Mouse (Mus musculus): ENCODE measurements around the gene Oosp2.

Oosp2 gene

DNA sequence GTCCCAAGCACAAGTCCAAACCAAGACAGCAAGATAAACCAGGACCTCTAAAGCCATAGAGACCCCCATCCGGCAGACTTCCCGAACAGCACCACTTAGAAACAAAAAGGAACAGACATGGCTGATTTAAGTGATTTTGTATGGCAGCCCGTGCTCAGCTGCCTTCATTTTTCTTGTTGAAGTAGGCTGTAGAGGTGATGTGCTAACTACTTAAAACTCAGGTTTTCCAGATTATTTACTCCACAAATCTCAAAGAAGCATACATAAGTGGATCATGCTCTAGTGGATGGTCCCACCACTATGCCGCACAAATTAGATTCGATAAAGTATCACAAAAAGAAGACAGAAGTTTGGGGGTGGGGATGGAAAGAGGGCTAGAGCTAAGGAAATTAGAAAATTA lies at the start of gene Oosp2:
Gene Oosp2 (minus strand): TSS at position 101 of the 400 bp plus-strand sequence.
- no peak for DNase-seq

DNA sequence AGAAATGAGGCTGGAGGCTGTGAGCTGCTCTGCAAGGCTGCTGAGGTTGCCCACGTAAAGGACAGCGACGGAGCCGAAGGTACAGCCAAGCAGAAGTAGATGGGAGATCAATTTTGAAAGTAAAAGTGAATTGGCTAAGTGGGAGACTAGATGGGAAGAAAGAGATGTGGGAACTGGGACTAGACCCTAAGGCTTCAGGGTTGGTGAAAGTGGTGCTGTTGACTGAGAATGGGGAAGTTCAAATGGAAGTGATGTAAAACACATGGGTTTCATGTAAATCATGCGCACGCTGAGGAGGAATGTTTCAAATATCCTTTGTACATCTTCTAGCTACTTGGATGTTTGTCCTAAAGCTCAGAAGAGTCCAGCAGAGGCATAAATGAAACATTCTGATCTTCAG lies 38.0 kb upstream of the Oosp2 start:
- no peak for DNase-seq

DNA sequence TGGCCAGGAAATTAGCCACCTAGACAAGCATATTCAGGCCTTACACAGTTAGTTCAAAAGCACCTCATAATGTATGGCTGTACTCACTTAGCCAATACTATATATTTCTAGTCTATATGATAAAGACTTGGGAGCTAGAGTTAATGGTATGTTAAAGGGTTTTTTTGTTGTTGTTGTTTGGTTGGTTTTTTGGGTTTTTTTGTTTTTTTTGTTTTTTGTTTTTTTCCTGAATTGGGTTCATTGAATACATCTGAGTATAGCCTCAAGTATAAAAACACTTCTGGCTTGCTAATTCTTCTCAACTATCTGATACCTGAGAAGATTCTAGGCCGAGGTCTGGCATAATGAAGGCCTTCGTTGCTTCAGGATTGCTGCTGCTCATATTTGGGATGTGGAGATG lies 36.4 kb upstream of the Oosp2 start, which contains the start of gene Oosp3:
Gene Oosp3 (plus strand): TSS at position 301 of the 400 bp plus-strand sequence.
- no peak for DNase-seq

DNA sequence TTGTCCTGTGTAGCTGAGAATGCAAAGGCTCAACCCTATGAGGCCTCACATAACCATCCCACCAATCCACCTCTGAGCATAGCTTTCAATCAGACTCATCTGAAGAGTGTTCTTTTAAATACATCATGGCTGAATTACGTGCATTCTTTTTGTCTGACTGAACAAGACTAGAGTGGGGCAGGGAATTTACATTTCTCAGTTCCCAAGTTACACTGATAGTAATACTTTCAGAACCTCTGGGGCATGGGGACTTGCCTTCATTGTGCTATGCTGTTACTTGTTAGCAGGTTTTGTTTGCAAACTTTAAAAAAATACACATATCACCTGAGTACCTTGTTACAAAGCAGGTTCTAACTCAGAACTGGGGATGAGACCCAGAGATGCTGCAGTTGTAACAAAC lies 31.1 kb upstream of the Oosp2 start:
- no peak for DNase-seq

DNA sequence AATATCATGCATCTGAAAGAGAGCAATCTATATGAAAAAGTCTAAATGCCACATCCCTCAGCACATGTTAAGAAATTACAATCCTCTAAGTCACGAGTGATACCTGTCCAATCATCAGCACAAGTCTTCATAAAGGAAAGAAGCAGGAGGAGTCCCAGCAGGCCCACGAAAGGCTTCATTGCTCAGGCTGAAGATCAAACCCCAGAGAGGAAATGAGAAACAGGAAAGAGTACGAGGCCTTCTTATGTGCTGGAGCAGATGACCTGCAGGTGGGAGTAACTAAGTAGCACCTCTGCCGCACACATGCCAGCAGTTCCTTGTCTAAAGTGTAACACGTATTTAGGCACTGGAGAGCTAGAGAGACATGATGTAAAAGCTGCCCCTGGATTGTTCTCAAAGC lies 30.5 kb upstream of the Oosp2 start, which contains the start of gene Oosp1:
Gene Oosp1 (minus strand): TSS at position 312 of the 400 bp plus-strand sequence.
- no peak for DNase-seq

DNA sequence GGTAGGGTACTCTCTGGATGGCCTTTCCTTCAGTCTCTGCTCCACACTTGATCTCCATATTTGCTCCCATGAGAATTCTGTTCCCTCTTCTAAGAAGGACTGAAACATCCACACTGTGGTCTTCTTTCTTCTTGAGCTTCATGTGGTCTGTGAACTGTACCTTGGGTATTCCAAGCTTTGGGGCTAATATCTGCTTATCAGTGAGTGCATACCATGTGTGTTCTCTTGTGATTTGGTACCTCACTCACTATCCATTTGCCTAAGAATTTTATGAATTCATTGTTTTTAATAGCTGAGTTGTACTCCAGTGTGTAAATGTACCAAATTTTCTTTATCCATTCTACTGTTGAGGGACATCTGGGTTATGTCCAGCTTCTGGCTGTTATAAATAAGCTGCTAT lies 1.2 kb upstream of the Oosp2 start:
- DNase-seq = no peak

DNA sequence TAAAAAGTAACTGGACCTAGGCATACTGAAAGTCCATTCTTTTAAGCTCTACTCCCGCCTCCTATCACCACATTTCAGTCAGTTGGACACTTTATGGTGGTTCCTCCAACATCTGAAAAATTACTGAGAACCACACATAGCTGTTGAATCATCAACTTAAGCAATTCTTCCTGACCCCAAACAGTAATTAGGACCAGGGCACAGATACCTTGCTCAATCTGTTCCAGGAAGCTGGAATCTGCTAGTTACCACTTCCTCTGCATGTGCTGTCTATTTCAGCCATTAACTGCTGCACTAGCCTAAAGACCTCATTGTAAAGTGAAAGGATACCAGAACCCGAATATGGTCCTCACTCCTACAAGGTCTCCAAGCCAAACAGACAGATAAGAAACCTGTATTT lies 1.2 kb downstream of the Oosp2 start:
- DNase-seq = no peak

DNA sequence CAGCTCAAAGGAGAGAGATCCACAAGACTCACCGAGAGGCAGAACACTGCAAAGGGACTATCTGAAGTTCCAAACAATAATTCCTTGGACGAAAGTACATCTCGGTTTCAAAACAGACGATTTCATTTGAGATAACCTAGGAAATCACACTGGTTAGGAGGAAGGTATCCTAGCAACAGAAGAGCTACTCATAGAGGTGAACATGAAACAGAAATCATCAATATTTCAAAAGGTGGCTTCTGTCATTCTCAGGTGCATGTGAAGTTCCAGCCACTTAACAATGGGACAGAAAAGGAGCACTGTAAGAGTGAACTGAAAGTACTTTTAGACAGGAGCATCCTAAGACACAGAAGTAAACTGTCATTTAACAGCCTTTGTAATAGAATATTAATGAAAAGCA lies 10.8 kb downstream of the Oosp2 start:
- DNase-seq = no peak

DNA sequence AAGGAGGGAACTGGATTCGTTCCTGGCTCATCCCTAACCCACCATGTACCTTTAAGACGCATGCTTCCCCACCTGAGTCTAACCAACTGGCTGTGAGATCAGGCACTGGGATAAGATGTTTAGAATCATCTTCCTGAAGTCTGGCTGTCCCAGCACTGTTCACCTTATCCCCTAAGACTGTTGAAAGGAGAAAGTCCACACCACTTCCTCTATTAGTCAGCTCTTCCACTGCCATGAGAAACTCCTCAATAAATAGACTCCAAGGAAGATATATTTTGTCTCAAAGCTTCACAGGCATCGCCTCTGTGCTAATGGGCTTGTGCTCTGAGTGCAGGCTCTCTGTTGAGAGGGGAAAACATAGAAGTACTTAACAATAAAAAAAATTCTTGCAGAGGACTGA lies 14.2 kb downstream of the Oosp2 start:
- no peak for DNase-seq

DNA sequence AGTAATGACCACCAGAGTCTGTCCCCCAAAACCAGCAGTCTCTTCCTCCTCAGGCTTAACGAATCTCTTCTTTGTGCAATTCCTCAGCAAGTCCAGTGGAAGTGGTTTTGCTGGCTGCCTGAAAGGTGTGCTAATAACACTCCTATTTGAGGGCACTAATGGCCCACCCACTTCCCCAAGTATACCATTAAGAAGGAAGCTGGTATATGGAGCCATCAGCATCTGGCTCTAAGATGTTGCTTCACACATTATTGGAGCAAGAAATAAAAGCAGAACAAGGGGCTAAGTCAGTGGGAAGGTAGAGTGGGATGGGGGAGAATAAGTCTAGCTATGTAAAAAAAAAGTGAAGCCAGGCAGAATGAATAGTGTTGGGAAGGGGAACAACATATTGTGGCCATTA lies 19.6 kb downstream of the Oosp2 start, which contains the start of gene Ms4a3:
Gene Ms4a3 (minus strand): TSS at position 120 of the 400 bp plus-strand sequence.
- no peak for DNase-seq

DNA sequence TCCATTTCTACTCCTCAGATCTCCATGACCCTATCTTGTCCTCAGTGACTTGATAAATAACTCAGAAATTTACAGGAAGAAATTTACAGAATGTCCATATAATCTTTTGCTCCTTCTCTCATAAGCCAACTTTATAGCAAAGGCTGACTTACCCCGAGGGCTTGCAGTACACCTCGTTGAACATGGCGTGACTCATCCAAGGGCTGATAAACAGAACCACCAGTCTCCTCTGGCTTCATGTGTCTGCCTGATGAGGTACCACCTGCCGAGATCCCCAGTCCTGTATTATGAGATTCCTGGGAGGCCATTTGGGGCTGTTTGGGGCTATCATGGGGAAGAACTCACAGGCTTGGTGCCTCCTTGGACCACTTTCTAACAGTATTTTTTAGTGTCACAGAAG lies 21.3 kb downstream of the Oosp2 start:
- no peak for DNase-seq

DNA sequence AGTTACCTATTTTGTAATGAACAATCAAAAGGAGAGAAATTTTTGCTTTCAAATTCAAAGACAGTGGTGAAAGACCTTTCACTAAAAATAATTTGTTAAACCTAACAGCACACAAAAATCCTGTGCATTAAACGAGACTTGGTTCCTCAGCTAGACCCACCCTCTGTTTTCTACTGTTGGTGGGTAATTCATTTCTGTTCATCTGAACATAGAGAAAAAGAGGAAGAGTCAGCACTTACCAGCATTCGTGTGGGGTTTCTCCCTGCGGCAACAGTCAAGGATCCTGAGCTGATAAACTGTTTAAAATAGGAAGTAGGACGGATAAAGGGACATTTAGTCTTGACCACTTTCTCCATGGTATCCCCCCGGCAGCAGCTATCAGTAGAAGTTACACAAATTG lies 24.8 kb downstream of the Oosp2 start:
- DNase-seq = no peak

DNA sequence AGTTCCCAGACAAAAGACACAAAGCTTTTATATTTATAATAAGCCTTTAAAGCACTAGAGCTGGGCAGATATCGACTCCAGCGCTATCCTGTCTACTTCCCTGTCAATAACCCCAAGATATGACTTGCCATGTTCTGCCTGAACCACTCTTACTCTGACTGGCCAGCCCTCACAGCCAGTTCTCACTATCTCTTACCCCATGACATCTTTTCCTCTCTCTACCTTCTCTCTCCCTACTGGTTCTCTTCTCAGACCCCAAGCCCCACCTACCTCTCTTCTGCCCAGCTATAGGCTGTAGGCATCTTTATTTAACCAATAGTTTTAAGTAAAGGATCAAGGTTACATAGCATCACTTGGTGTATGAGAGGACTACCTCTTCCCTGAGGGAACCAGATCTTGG lies 26.0 kb downstream of the Oosp2 start:
- no peak for DNase-seq

DNA sequence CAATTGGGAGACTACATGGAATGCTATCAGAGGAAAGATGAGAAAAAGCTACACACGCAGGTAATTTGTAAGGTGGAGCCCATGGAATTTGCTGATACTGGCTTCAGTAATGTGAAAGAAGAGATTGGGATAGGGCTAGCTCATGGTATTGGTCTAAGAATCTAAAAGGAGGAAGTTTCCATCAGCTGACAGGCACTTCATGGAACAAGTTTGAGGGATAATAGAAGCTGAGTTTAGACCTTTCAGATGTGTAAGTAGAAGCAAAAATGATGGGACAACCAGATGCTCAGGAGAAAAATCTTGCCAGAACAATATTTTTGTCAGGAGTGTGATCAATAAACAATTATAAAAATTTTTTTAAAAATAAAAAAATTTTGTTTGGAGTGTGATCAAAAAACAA lies 26.6 kb downstream of the Oosp2 start:
- DNase-seq = no peak

DNA sequence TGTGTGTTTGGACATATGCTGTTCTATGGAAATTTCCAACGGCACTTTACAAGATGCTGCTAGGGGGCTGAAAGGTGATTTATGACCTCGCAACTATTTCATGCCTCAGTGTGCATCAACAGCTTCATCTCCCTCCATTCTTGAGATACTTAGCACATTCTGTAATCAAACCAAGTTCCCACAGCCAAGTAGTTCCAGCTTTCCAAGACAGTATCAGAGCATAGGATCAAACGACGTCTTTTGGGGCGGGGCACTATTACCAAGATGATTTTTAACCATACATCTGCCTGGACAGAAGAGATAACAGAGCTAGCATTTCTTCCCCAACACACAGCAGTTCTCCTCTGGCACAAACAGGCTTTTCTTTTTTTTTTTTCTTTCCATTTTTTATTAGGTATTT lies 35.1 kb downstream of the Oosp2 start:
- no peak for DNase-seq

DNA sequence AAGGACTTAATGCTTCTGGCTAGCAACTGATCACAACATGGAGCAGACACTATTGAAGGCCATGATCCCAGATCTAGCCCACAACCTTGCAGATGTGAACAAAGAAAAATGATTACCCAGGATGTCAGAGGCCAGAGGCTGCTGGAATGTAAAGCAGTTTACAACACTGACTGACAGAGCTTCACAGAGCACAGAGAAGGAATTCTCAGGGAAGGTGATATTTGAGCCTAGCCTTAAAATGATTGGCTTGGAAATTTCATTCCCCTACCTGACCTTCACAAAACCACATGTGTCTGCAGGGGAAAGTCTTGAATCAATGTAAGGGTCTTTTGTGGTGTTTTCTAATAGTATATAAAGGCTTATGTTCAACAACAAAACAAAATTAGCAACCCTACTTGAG lies 35.6 kb downstream of the Oosp2 start:
- no peak for DNase-seq

DNA sequence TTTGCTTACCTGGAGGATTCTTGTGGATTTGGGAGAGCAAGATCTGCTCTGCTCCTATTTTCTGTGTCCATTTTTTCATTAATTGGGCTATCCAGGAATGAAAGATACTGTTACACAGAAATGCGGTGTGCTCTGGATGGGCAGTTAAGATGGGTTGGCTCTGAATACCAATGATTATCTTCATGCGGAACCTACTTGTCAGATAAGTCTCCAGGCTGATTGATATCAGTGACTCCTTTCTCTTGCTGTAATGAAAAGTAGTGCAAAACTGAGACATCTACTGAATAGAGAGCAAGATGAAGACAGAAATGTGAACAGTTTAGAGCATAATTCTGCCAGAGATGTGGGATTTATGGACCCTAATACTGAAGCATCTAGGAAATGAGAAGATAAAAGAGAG lies 36.8 kb downstream of the Oosp2 start, which contains the start of gene Ms4a2:
Gene Ms4a2 (minus strand): TSS at position 169 of the 400 bp plus-strand sequence.
- no peak for DNase-seq

DNA sequence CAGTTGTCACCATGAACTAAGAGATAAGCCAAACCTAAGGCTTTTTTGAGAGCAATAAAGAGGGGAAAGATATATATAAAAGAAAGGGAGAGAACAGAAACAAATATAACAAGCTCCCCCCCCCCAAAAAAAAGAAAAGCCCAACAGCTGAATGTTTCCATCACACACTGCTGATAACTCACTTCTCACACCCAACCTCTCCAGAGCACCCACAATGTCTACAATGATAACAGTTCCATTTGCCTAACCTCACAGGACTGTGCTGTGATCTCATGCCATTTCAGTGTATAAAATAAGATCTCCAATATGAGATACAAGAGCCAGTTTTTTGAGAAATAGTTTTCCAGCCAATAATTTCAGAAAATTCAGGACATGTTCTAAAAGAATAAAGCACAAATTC lies 42.4 kb downstream of the Oosp2 start:
- DNase-seq = no peak

DNA sequence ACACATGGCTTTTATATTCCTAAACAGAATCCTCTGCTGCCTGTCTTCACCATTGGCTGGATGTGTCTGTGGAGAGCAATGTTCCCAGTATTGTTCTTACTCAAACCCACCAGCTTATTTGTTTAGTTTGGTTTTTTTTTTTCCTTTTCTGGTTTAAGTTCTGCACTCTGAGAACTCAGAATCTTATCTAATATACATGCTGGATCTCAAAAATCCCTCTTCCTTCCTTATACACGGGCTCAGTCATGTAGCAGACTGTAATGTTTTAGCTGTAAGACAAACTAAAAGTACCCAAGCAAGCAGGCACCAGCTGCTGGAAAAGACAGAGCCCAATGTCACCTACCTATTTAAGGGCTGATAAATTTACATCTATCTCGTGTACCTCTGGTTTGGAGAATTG lies 45.6 kb downstream of the Oosp2 start:
- no peak for DNase-seq

DNA sequence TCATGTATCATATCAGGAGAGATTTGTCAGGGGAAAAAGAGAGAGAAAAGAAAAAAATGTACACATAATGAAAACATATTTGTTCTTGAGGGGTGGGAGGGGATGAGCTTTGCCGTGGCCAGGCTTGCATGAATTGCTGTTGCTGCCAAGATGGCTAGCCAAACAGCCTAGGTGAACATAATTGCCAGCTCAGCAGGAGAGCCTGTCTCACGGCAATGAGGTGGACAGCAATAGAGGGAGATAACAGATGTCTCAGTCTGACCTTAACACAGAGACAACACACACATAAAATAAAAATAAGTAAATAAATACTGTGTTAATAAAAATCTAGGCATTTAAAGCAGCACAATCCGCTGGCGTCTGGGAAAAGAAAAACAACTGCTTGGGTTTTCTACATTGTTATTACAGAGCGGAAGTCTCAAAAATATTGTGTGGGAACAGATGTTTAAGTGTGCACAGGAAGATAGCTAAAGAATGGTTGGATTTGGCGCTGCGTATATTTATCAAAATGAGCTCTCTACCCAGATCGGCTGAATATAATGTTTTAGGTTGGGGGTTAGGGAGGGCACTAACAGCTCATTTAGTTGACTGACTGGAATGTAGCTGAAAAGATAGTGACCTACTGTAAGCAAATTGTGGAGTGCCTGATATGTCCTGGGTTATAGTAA lies 46.4 kb downstream of the Oosp2 start:
- DNase-seq = no peak

DNA sequence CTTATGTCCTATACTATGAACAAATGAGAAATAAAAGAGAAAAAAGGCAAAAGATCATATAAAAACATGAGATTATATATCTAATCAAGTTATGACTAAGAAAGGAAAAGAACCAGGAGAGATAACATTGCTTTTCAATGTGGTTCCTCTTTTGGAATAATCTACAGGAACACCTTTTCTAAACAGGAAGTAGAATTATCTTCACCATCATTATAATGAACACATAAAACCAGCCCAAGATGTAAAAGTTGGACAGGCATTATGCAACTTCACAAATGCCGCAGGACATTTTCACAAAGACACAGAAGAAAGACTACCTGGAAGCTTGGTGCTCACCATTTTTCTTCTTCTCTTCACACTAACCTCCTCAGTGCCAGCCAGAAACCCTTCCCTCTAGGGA lies 47.3 kb downstream of the Oosp2 start:
- DNase-seq = no peak

DNA sequence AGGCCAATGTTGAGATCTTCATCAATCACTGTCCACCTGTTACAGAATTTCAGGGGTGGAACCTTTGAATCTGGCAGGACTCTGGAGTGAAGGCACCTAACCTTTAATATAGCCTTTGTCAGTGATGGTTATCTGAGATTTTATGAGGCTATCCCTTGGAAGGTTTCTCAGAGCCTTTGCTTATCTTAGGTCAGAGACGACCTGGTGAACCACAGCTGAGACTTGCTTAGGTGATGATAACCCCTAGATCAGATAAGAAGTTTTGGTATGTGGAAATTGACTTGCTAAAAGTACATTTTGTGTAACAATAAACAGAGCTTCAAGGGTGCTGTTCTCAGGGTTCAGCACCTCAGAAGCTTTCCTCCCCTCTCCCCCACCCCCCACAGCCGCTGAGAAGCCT lies 48.1 kb downstream of the Oosp2 start:
- no peak for DNase-seq

DNA sequence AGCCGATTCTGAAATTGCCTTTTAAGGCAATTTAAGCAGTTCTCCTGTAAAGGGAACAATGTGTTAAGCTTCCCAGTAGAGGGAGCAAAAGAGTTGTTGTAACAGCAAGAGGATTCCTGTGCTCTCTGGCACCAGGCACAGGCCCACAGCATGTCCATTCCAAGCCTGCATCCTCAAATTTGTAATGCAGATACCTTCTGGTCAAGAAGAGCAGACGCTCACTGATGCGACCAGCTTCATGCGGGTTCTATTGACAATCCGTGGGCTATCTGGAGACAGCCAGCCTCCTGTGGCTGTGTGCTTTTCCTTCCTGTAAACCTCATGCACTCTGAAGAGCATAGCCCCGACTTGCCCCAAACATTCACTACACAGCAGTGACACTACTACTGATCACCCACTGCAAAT lies 48.8 kb downstream of the Oosp2 start:
- no peak for DNase-seq

DNA sequence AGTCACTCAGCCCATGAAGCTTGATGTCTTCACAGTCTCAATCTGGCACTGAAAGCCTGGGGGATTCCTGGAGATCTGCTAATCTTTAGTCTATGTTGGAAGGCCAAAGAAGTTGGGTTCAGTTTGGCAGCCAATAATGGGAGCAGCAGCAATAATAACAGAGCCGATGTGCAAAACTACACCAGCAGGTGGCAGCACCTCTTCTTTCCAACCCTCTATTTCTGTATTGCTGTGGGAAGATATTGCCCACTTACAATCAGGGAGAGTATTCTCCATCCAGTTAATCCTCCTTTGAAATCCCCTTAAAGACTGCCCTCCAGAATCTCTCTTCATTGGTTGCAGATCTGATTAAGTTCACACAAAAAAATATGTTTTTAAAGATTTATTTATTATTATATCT lies 52.2 kb downstream of the Oosp2 start:
- DNase-seq = no peak

DNA sequence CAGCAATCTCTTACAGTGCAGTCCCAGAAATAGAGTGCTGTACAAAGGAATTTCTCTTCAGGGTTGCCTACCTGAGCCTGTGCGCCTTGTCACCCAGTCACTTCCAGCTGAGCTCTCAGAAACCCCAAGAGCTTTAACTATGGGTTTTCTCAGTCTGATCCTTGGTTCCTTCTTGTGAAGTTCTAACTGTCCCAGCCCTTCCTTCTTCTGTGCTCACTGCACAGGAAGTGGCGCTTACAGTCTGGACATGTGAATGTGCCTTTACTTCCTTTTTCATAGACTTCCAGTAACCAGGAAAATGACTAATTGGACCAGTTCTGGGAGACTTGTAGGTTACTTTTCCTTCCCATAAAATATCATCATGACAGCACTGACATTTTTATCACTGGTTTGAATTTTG lies 55.8 kb downstream of the Oosp2 start, which contains the start of gene Ms4a6d:
Gene Ms4a6d (minus strand): TSS at position 247 of the 400 bp plus-strand sequence.
- DNase-seq = no peak

All from thymus, adult 18-20 months (tissue).